Mouse (Mus musculus) liver, adult 2 months (tissue): ENCODE results near the gene Ankrd49. TPM values are rescaled to one million over a fixed set of nuclear protein-coding genes. Genes with fewer than 3 reads are reported as not detected.

Source experiments
- DNase-seq: peaks from one replicate; pipeline ENCODE4 v3.0.0-alpha.2; 2011; ENCODE audit warnings: low read depth, low spot score; ENCODE audit errors: extremely low read depth
- H3K27ac ChIP-seq: fragments of 200-500 bp; replicated peaks from 2 replicates; pipeline ENCODE4 v1.5.1; 2012; ENCODE audit warnings: low read depth, mild to moderate bottlenecking, control low read depth, inconsistent platforms, low read length; ENCODE audit not compliant: insufficient read depth
- H3K27me3 ChIP-seq: fragments of 200-500 bp; 2 replicates; pipeline ENCODE4 v1.6.1; 2012; ENCODE audit warnings: mild to moderate bottlenecking, moderate library complexity, low read length, inconsistent platforms; ENCODE audit not compliant: control insufficient read depth, insufficient read depth
- H3K36me3 ChIP-seq: fragments of 200-500 bp; 2 replicates; pipeline ENCODE4 v1.6.1; 2012; ENCODE audit warnings: low read length, inconsistent platforms; ENCODE audit not compliant: control insufficient read depth, insufficient read depth
- H3K4me1 ChIP-seq: fragments of 200-500 bp; 2 replicates; pipeline ENCODE4 v1.6.1; 2011; ENCODE audit warnings: low read length; ENCODE audit not compliant: control insufficient read depth, insufficient read depth
- H3K4me3 ChIP-seq: fragments of 200-500 bp; 2 replicates; pipeline ENCODE4 v1.5.1; 2011; ENCODE audit warnings: low read depth, mild to moderate bottlenecking, control low read depth, low read length, moderate library complexity; ENCODE audit not compliant: insufficient read depth
- H3K79me2 ChIP-seq: fragments of 200-500 bp; 2 replicates; pipeline ENCODE4 v1.6.1; 2012; ENCODE audit warnings: inconsistent platforms, mild to moderate bottlenecking, low read length, moderate library complexity; ENCODE audit not compliant: control insufficient read depth, insufficient read depth
- H3K9ac ChIP-seq: fragments of 200-500 bp; 2 replicates; pipeline ENCODE4 v1.6.1; 2012; ENCODE audit warnings: low read depth, mild to moderate bottlenecking, control low read depth, inconsistent platforms, low read length
- CTCF ChIP-seq: fragments of 200-500 bp; IDR thresholded peaks from 2 replicates; pipeline ENCODE4 v1.5.1; 2011; ENCODE audit warnings: low read depth, low read length, control low read depth
- POLR2A ChIP-seq: fragments of 200-500 bp; IDR thresholded peaks from 2 replicates; pipeline ENCODE4 v1.6.1; 2011; ENCODE audit warnings: low read length, control low read depth; ENCODE audit not compliant: insufficient read depth; ENCODE audit errors: extremely low read depth
- WGBS: fragments of 180-500 bp; shearing (Covaris S2); methylation state at CpG from one replicate; pipeline ENCODE4 v1.1.7; 2018; 5-methylcytosine and 5-hydroxymethylcytosine counted together
- polyA plus RNA-seq: library from polyadenylated mRNA; depleted of rRNA; stranded (reverse); fragments of >200 nt; gene quantifications from 2 replicates; pipeline ENCODE4 v1.2.3, GENCODE M21; 2012; rRNA removed
- total RNA-seq: library from RNA; depleted of rRNA; stranded (reverse); fragments of >200 nt; gene quantifications from 2 replicates; pipeline ENCODE4 v1.2.3, GENCODE M21; 2014; rRNA removed

The Ankrd49 gene
- total and polyA plus RNA-seq, 2 experiments: 3.7 to 9.0 TPM

- no peak overlapping the region for H3K27ac ChIP-seq
- no peak for DNase-seq
- TF ChIP-seq POLR2A (no peak), CTCF (no peak)
- H3K36me3 ChIP-seq: no peaks in the 10 kb centered on the region
- no peaks in the 10 kb centered on the region for H3K27me3 ChIP-seq
- H3K9ac ChIP-seq: no peak overlapping the region
- H3K79me2 ChIP-seq: no peaks in the 10 kb centered on the region
- no peak overlapping the region for H3K4me3 ChIP-seq
- 60% methylated on average over 4 of the region's 4 CpGs for WGBS
- no peaks in the 10 kb centered on the region for H3K4me1 ChIP-seq
Observed at GRCm38 (mm10) chr9:14739498-14740150, 45.0 kb downstream of the Ankrd49 start.

GRCm38 (mm10) chr9:14730941-14731541 is 53.6 kb downstream of the Ankrd49 start:
- H3K9ac ChIP-seq: no peak overlapping the region
- no peaks in the 10 kb centered on the region for H3K4me1 ChIP-seq
- no peaks in the 10 kb centered on the region for H3K79me2 ChIP-seq
- H3K36me3 ChIP-seq: no peaks in the 10 kb centered on the region
- no peak overlapping the region for H3K4me3 ChIP-seq
- DNase-seq: no peak
- TF ChIP-seq CTCF: no peak
- no peak for TF ChIP-seq POLR2A
- WGBS: 40% methylated on average over 9 of the region's 9 CpGs
- H3K27ac ChIP-seq: no peak overlapping the region
- H3K27me3 ChIP-seq: no peaks in the 10 kb centered on the region

Other genes starting within 250 kb of the Ankrd49 start
- gene Amotl1, start 139.8 kb downstream of the Ankrd49 start, total RNA-seq: 5.0 and 5.3 TPM in 2 replicates
- gene Amotl1, start 139.8 kb downstream of the Ankrd49 start, polyA plus RNA-seq: 3.3 and 4.0 TPM in 2 replicates
- gene Piwil4, start 44.1 kb downstream of the Ankrd49 start, total RNA-seq: not detected in 2 replicates
- not detected in 2 replicates for gene Piwil4, start 44.1 kb downstream of the Ankrd49 start, polyA plus RNA-seq
- gene Fut4, start 32.5 kb downstream of the Ankrd49 start, total RNA-seq: 0.07 and 0.18 TPM in 2 replicates
- gene Fut4, start 32.5 kb downstream of the Ankrd49 start, polyA plus RNA-seq: 0.05 and 0.17 TPM in 2 replicates
- not detected in 2 replicates for gene 1700012B09Rik, start 13.8 kb downstream of the Ankrd49 start, total RNA-seq
- not detected in 2 replicates for gene 1700012B09Rik, start 13.8 kb downstream of the Ankrd49 start, polyA plus RNA-seq
- 4.0 and 5.7 TPM in 2 replicates for gene Mre11a, start 202 bp downstream of the Ankrd49 start, total RNA-seq
- 1.6 TPM in 2 replicates for gene Mre11a, start 202 bp downstream of the Ankrd49 start, polyA plus RNA-seq
- gene Gpr83, start 75.4 kb upstream of the Ankrd49 start, total RNA-seq: not detected in 2 replicates
- not detected in 2 replicates for gene Gpr83, start 75.4 kb upstream of the Ankrd49 start, polyA plus RNA-seq
- gene Izumo1r, start 119.1 kb upstream of the Ankrd49 start, total RNA-seq: not detected in 2 replicates
- gene Izumo1r, start 119.1 kb upstream of the Ankrd49 start, polyA plus RNA-seq: 0.20 and 0.40 TPM in 2 replicates